Mouse (Mus musculus) forebrain, embryonic 11.5 days (tissue): ENCODE data around the gene Wdfy1. TPM values are rescaled to one million over a fixed set of nuclear protein-coding genes. Genes with fewer than 3 reads are reported as not detected.

Experiments
- ATAC-seq: fragments of 200-750 bp; cut with Nextera tagmentation; replicated peaks from 2 replicates; pipeline ENCODE4 v1.8.0; 2017; ENCODE audit warnings: moderate TSS enrichment; ENCODE audit not compliant: low FRiP score
- DNase-seq: peaks from one replicate; pipeline ENCODE4 v3.0.0-alpha.2; 2017; ENCODE audit warnings: low spot score
- H3K27ac ChIP-seq: fragments of 300-500 bp; sonication (generic); 2 replicates; pipeline ENCODE4 v1.5.1; 2014; ENCODE audit warnings: low read depth, low read length
- H3K27me3 ChIP-seq: fragments of 300-500 bp; sonication (generic); 2 replicates; pipeline ENCODE4 v1.6.1; 2014; ENCODE audit warnings: mild to moderate bottlenecking, low read length, mixed read lengths; ENCODE audit not compliant: control insufficient read depth, insufficient read depth
- H3K36me3 ChIP-seq: fragments of 300-500 bp; sonication (generic); 2 replicates; pipeline ENCODE4 v1.6.1; 2014; ENCODE audit warnings: mild to moderate bottlenecking, low read length, moderate library complexity, mixed read lengths; ENCODE audit not compliant: control insufficient read depth, insufficient read depth
- H3K4me1 ChIP-seq: fragments of 300-500 bp; sonication (generic); replicated peaks from 2 replicates; pipeline ENCODE4 v1.6.1; 2014; ENCODE audit warnings: low read length, mixed read lengths; ENCODE audit not compliant: control insufficient read depth, insufficient read depth
- H3K4me2 ChIP-seq: fragments of 300-500 bp; sonication (generic); 2 replicates; pipeline ENCODE4 v1.6.1; 2014; ENCODE audit warnings: low read depth, mild to moderate bottlenecking, low read length, moderate library complexity, mixed read lengths; ENCODE audit not compliant: severe bottlenecking
- H3K4me3 ChIP-seq: fragments of 300-500 bp; sonication (generic); 2 replicates; pipeline ENCODE4 v1.5.1; 2014; ENCODE audit warnings: low read depth, low read length
- H3K9ac ChIP-seq: fragments of 300-500 bp; sonication (generic); 2 replicates; pipeline ENCODE4 v1.6.1; 2014; ENCODE audit warnings: low read length
- H3K9me3 ChIP-seq: fragments of 300-500 bp; sonication (generic); 2 replicates; pipeline ENCODE4 v1.6.1; 2016; ENCODE audit warnings: low read length, mixed read lengths; ENCODE audit not compliant: control insufficient read depth
- WGBS: fragments of 180-500 bp; shearing (Covaris S2); extraction: QIAGEN DNeasy Blood & Tissue Kit; methylation state at CpG from one replicate; pipeline ENCODE4 v1.1.7; 2014; 5-methylcytosine and 5-hydroxymethylcytosine counted together
- polyA plus RNA-seq: library from polyadenylated mRNA; unstranded; fragments of >200 nt; fragmentation: Nextera tagmentation; extraction: Ambion mirVana; gene quantifications from 2 replicates; pipeline ENCODE4 v1.2.1, GENCODE M21; 2014

Gene Wdfy1
- polyA plus RNA-seq, 1 experiment from 2014 or later, result 38.2 TPM

DNA sequence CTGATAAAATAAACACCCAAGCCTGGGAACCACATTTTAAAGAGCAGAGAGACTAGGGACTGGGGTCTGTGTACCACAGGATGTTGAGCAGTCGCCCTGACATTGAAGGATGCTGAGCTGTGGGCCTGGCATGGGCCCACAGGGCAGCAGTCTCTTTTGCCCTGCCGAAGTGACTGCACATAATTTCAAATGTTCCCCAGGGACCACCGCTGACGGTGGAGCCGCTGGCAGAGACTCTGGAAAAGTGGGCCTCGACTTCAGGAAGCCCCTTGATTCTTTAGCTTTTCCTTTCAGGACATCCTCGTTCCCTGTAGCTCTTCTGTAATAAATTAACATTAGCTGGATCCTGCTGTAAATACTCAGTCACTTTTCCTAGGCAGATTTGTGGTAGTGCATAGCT lies 18.8 kb downstream of the Wdfy1 start:
- no peak overlapping the region for H3K9ac ChIP-seq
- no peaks in the 10 kb centered on the region for H3K9me3 ChIP-seq
- 82% methylated on average over 7 of the region's 7 CpGs for WGBS
- 0 out of 2 replicates have a peak, but pooled peaks cover 5% of the 10 kb centered on the region for H3K4me1 ChIP-seq
- H3K27ac ChIP-seq, result no peak overlapping the region
- DNase-seq (no peak), ATAC-seq (no peak)
- H3K4me3 ChIP-seq, result no peak overlapping the region
- H3K27me3 ChIP-seq, result no peaks in the 10 kb centered on the region
- no peaks in the 10 kb centered on the region for H3K36me3 ChIP-seq
- no peak overlapping the region for H3K4me2 ChIP-seq

- H3K4me3 ChIP-seq, result no peak overlapping the region
- H3K9ac ChIP-seq, result no peak overlapping the region
- no peak overlapping the region for H3K4me2 ChIP-seq
- H3K27ac ChIP-seq, result no peak overlapping the region
- DNase-seq (no peak), ATAC-seq (no peak)
- no peaks in the 10 kb centered on the region for H3K9me3 ChIP-seq
- H3K4me1 ChIP-seq, result 0 out of 2 replicates have a peak, but pooled peaks cover 5% of the 10 kb centered on the region
- 89% methylated on average over 5 of the region's 5 CpGs for WGBS
- H3K27me3 ChIP-seq, result no peaks in the 10 kb centered on the region
- H3K36me3 ChIP-seq, result no peaks in the 10 kb centered on the region
These were observed 19.5 kb downstream of the Wdfy1 start for GRCm38 (mm10) chr1:79756417-79756816.

DNA sequence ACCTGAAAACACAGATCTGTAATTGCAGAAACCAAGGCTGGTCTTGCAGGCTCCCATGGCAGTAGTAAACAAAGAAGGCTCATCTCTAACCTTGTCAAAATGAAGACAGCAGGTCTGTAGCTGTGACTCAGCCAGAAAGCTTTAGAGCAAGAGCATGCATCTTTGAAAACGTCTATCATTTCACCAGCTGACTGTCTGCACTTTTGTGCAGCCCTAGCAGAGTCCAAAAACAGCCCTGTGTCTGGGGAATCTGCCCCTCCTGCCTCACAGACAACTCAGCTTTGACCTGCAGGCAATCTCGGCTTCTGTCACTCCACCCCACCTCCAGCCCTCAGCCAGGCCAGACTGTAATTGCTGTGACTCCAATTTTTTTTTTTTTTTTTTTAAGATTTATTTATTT lies 20.6 kb downstream of the Wdfy1 start:
- H3K36me3 ChIP-seq, result no peaks in the 10 kb centered on the region
- no peak overlapping the region for H3K4me2 ChIP-seq
- H3K27ac ChIP-seq, result no peak overlapping the region
- no peak overlapping the region for H3K4me3 ChIP-seq
- 74% methylated on average over 2 of the region's 2 CpGs for WGBS
- H3K27me3 ChIP-seq, result no peaks in the 10 kb centered on the region
- DNase-seq (no peak), ATAC-seq (no peak)
- no peak overlapping the region for H3K9ac ChIP-seq
- no peaks in the 10 kb centered on the region for H3K9me3 ChIP-seq
- 0 out of 2 replicates have a peak, but pooled peaks cover 5% of the 10 kb centered on the region for H3K4me1 ChIP-seq

DNA sequence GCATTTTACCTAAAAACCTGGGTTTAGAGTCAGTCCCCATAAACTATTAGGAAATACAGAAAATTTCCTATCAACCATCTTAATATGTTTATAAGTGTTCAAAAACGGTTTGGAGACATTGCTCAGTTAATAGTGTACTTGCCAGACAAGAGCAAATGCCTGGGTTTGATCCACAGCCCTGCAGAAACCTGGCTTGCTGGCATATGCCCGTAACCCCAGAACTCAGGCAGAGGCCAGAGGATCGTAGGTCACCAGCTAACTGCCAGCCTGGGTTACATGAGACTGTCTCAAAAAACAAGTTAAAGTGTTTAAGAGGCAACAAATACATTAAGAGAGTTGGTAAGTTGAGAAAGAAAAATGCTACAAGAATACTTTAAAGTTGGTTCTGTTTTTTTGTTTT lies 21.0 kb downstream of the Wdfy1 start:
- H3K36me3 ChIP-seq, result no peaks in the 10 kb centered on the region
- no peak overlapping the region for H3K4me3 ChIP-seq
- DNase-seq (no peak), ATAC-seq (no peak)
- H3K9me3 ChIP-seq, result no peaks in the 10 kb centered on the region
- 87% methylated on average over 3 of the region's 3 CpGs for WGBS
- H3K4me1 ChIP-seq, result 0 out of 2 replicates have a peak, but pooled peaks cover 2% of the 10 kb centered on the region
- no peak overlapping the region for H3K4me2 ChIP-seq
- H3K27ac ChIP-seq, result no peak overlapping the region
- H3K27me3 ChIP-seq, result no peaks in the 10 kb centered on the region
- no peak overlapping the region for H3K9ac ChIP-seq

DNA sequence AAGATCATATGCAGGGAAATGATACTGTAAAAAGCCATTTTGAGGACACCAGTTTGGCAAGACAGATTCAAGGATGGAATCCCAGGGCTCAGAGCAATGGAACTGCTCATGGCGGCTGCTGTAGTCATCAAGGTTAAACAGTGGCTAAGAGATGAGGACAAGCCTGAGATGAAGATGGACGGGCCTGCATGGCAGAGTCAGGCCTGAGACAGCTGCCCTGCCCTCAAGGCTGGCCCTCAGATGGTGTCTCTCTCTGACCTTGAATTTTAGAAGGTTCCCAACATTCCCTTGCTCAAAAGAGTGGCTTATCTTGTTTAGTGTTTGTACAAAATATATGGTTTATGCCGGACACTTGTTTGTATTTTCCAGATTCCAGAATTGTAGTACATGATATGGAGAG lies 22.5 kb downstream of the Wdfy1 start:
- Histone ChIP-seq H3K4me2 (no peak overlapping the region), H3K4me3 (no peak overlapping the region), H3K4me1 (no peaks in the 10 kb centered on the region), H3K36me3 (no peaks in the 10 kb centered on the region), H3K27me3 (no peaks in the 10 kb centered on the region), H3K27ac (no peak overlapping the region), H3K9ac (no peak overlapping the region), H3K9me3 (no peaks in the 10 kb centered on the region)
- 90% methylated on average over 3 of the region's 3 CpGs for WGBS
- DNase-seq (no peak), ATAC-seq (no peak)

- no peaks in the 10 kb centered on the region for H3K27me3 ChIP-seq
- no peak overlapping the region for H3K4me2 ChIP-seq
- no peak overlapping the region for H3K4me3 ChIP-seq
- no peak overlapping the region for H3K27ac ChIP-seq
- ATAC-seq, result no peak
- H3K9me3 ChIP-seq, result no peaks in the 10 kb centered on the region
- no peak overlapping the region for H3K9ac ChIP-seq
- DNase-seq, result no peak
- H3K4me1 ChIP-seq, result no peaks in the 10 kb centered on the region
- 89% methylated on average over 4 of the region's 4 CpGs for WGBS
- H3K36me3 ChIP-seq, result no peaks in the 10 kb centered on the region
These were observed 23.1 kb downstream of the Wdfy1 start for GRCm38 (mm10) chr1:79752714-79753340.

GRCm38 (mm10) chr1:79752015-79752695 lies 23.8 kb downstream of the Wdfy1 start:
- WGBS, result 84% methylated on average over 7 of the region's 7 CpGs
- Histone ChIP-seq H3K27ac (no peak overlapping the region), H3K4me2 (no peak overlapping the region), H3K9me3 (no peaks in the 10 kb centered on the region), H3K27me3 (no peaks in the 10 kb centered on the region), H3K9ac (no peak overlapping the region), H3K4me3 (no peak overlapping the region), H3K4me1 (no peaks in the 10 kb centered on the region), H3K36me3 (no peaks in the 10 kb centered on the region)
- DNase-seq (no peak), ATAC-seq (no peak)

GRCm38 (mm10) chr1:79751186-79751585 lies 24.8 kb downstream of the Wdfy1 start:
- 82% methylated on average over 5 of the region's 5 CpGs for WGBS
- H3K4me2 ChIP-seq, result no peak overlapping the region
- no peaks in the 10 kb centered on the region for H3K4me1 ChIP-seq
- no peaks in the 10 kb centered on the region for H3K27me3 ChIP-seq
- no peak overlapping the region for H3K9ac ChIP-seq
- DNase-seq, result no peak
- no peak for ATAC-seq
- H3K27ac ChIP-seq, result no peak overlapping the region
- H3K4me3 ChIP-seq, result no peak overlapping the region
- H3K36me3 ChIP-seq, result no peaks in the 10 kb centered on the region
- no peaks in the 10 kb centered on the region for H3K9me3 ChIP-seq

- ATAC-seq, result no peak
- no peak for DNase-seq
- no peaks in the 10 kb centered on the region for H3K27me3 ChIP-seq
- no peak overlapping the region for H3K27ac ChIP-seq
- no peaks in the 10 kb centered on the region for H3K36me3 ChIP-seq
- no peaks in the 10 kb centered on the region for H3K4me1 ChIP-seq
- H3K4me2 ChIP-seq, result no peak overlapping the region
- no peak overlapping the region for H3K4me3 ChIP-seq
- no peaks in the 10 kb centered on the region for H3K9me3 ChIP-seq
- H3K9ac ChIP-seq, result no peak overlapping the region
- WGBS, result 90% methylated on average over 4 of the region's 4 CpGs
These were observed 29.9 kb downstream of the Wdfy1 start for GRCm38 (mm10) chr1:79746056-79746455.
